Mouse (Mus musculus) megakaryocyte, adult 5-6 weeks (primary cell): ENCODE measurements around the gene Pex10. TPM values are rescaled to one million over a fixed set of nuclear protein-coding genes. Genes with fewer than 3 reads are reported as not detected.
"Not testable (repeated sequence)": the region's sequence is repeated elsewhere in the genome, so short reads cannot be mapped to it uniquely, and the experiment has no call there.

Experiments used
- ATAC-seq: 2 replicates; pipeline ENCODE4 v1.8.0; 2016; ENCODE audit warnings: mild to moderate bottlenecking, inconsistent platforms; ENCODE audit not compliant: poor library complexity, severe bottlenecking
- total RNA-seq, 2 experiments: library from RNA; stranded (forward) in 1 of 2; stranded (reverse) in 1 of 2; fragments of 153-499, 151-499 nt in 1 of 2; fragments of 221-1000, 200-1000 nt in 1 of 2; gene quantifications; 2 replicates each; pipeline versions ENCODE4 v1.2.3 to v1.2.4; 2015 to 2017

The Pex10 gene
- total RNA-seq, 2 experiments from 2014 or later: 4.3 to 5.7 TPM

DNA sequence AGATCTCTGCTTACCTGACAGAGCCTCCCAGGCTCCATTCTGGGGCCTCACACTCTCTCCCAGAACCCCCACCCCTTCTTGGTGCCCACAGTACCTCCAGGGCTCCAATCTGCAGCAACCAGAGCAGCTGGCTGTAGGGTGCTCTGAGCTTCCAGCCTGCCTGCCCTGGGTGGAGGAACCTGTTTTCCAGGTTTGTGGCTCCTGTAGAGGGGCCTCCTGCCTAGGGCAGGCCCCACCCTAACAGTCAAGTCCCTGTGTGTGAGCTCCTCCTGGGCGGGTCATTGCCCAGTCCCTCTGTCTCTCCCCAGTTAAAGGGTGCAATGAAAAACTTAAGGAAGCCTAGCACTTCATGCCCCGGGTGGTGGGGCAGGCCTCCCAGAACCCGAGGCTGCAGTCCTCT, 2.9 kb upstream of the Pex10 start:
- ATAC-seq: no peak

DNA sequence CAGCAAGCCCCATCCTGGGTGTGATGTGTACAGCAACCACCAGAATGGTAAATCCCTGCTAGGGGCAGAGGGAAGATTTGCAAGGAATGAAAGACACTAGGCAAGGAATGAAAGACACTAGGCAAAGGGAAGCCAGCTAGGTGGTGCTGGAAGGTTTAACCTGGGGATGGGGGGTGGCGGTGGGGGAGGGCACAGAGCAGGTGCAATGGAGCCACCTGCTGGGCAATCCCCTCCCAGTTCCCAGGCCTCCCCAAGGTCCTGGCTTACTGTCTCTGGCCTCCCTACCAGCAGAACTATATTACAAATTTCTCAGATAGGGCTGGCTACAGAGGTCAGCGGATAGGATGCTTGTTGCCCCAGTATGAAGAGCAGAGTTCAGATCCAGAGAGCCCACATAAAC, 2.3 kb upstream of the Pex10 start:
- no peak for ATAC-seq

DNA sequence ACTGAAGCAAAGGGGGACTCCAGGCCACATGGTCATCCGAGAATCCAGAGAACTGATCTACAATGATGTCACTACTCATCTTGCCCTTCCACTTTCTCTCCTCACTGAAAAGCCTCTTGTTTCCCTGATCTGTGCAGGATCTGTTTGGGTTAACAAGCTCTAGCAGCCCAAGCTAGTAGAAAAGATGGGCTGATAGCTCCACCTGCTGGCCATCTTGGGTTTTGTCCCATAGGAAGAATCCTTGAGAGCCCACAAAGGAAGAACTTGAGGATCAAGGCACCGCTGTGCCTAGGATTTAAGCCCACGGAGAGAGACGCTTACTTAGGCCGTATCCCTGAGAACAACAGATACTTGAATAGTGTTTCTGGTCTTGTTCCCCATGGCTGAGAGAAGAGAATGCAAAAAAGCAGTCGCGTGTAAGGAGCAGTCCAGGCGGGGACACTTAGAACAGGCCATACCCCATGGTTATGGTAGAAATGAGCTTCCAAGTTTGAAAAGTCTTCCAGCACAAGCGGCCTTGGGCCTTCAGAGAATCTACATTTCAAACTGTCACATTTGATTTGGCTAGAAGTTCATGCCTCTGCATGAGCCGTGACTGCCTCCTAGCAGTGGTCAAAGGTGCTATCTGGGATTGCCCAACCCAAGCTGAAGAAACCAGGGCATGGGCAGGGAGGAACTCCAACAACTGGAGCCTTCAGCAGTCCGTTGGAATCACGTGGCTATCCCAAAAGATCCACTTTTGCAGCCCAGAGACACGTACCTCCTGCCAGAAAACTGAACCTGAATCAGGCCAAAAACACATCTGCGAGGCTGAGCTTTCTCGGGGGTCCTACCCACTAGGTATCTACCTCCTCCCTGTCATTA, 614 bp upstream of the Pex10 start:
- ATAC-seq: peak; percentile 60

DNA sequence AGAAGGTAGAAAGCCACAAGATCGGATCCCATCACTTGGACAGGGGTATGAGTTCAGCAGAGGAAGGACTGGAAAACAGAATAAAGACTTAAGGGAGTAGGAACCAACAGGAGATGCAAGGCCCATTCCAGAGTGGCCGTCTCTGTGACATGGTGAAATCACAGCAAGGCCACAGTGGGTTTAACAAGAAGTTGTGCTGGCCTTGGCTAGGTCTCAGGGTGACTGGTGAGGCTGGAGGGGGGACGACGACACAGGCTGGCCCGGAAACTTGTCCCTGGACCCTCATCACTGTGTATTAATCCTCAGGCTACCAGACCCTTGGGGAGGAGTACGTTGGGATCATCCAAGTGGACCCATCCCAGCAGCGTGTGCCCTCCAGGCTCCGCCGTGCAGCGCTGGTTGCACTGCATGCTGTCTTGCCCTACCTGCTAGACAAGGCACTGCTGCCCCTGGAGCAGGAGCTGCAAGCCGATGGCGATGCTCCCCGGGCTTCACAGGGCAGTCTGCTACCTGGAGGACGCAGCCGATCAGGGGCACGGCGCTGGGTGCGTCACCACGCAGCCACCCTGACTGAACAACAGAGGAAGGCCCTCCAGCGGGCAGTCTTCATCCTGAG, 1.6 kb downstream of the Pex10 start:
- ATAC-seq: no peak

DNA sequence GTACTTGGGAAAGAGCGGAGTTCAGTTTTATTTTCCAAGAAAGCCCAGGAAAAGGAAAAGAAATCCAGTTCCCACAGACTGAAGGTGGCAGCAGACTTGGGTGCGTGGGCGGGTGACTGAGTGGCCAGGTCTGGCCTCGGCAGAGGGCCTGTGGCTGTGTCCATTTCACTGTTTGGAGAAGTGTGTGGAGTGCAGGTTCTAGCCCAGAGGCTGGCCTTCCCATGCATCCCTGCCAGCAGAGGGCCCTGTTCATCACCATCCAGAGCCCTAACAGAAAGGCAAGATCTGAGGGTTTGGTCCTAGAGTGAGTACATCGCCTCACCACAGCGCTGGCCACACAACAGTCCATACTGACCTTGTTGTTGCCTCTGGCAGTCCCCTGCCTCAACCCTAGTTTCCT, 2.4 kb downstream of the Pex10 start:
- ATAC-seq: no peak

DNA sequence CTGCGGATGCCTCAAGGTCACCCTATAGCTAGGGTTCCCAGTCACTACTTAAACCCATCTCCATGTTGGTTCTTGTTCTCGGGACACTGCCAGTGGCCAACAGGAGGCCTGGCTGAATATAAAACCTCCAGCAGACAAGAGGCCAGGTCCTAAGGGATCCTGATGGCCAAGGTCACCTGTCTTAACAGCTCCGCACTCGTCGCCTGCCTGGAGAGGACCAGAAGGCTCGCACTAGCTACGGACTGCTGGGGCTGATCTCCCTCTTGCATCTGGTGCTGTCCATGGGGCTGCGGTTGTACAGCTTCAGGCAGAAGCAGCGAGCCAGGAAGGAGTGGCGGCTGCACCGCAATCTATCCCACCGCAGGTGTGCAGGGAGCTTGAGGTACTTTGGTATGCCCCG, 3.4 kb downstream of the Pex10 start:
- no peak for ATAC-seq

DNA sequence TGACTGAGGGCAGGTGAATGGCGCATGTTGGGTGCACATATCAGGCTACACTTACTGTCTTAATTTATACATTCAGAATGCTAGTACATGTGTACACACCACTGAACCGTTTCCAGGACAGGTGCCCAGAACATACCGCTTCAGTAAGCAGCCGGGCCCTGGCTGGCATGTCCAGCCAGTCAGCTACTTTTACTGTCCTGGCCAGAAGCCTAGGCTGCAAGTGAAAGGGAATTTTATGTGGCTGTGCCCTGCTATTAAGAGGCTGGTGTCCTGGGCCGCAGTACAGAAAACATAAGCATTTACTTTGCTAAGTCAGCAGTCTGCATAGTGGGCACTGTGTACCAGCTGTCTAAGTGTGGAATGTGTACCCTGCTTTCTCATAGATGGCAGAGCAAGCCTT, 4.1 kb downstream of the Pex10 start:
- ATAC-seq: no peak

DNA sequence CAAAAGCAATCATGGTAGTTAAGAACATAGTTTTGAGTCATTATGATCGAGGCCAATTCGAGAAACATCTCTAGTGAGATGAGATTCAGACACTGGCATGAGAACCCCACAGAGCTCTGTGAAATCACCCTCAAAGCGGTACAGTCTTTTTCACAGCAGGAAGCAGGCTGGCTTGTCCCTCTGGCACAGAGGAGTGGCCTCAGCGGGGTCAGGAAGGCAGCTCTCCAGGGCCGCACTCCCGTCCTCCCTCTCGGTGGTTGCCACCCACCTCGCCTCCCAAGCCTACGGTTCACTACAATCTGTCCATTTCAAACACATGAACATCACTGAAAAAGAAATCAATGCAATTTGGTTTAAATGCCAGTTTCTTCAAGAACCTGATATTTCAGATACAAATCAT, 7.6 kb downstream of the Pex10 start:
- ATAC-seq: no peak

DNA sequence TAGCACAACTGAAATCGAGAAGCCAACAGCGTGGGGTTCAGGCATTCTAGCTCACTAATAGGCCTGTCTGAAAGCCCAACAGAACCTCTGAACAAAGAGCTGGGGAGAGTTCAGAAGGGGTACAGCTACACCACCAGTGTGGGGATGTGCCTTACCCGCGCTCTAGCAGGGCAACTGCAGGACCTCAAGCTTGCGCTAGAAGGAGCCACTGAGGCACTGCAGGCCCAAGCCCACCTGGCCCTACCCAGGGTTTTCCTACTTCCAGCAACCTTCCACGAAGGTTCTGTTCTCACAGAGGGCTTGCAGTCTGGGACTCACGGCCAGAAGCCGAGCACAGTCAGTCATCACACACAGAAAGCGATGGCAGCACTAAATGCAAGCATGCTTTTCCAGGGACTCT, 8.3 kb downstream of the Pex10 start:
- ATAC-seq: no peak

DNA sequence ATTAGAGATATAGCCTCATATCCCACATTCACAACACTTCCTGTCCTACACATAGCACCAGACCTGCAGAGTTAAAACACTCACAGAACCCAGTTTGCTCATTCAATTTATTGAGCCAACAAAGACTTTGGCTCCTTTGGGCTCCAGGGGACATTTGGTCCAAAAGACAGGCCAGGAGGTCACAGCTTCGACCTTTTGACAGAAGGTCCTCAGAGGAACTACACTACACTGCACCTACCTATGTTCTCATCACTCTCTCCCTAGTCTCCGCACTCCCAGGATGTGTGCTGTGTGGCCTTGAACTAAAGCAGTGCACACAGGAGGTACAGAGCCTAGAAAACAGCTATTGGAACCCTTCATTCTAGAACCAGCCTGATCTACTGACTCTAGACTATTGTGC, 9.0 kb downstream of the Pex10 start:
- ATAC-seq: no peak

DNA sequence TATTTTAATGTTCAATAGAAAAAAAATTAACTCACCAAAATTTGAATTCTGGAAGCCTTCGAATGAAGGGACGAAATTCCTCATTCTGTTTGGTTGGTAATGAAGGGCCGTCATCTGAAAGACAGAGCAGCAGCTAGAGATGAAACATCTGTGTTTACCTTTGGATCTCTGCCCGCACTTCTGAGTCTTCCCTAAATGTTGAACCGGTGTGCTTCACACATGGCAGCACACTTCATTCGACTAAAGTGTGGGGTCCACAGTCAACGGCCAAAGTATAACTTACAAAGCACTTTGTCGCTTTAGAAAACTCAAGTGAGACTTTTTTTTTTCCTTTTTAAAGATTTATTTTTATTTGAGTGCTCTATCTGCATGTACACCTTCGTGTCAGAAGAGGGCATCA, 9.9 kb downstream of the Pex10 start:
- no peak for ATAC-seq

DNA sequence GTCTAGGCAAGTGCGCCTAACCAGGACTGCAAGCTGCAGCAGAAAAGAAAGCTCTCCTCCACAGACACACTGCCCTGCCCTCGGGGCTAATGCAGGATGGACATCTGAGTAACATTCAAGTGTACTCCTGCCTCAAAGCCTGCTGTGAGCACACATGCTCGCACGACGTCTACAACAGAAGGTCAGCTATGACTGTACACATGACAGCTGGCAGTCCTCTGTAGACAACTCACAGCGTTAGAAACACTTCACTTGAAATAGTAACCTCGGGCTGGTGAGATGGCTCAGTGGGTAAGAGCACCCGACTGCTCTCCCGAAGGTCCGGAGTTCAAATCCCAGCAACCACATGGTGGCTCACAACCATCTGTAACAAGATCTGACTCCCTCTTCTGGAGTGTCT, 12.0 kb downstream of the Pex10 start:
- not testable (repeated sequence) for ATAC-seq

DNA sequence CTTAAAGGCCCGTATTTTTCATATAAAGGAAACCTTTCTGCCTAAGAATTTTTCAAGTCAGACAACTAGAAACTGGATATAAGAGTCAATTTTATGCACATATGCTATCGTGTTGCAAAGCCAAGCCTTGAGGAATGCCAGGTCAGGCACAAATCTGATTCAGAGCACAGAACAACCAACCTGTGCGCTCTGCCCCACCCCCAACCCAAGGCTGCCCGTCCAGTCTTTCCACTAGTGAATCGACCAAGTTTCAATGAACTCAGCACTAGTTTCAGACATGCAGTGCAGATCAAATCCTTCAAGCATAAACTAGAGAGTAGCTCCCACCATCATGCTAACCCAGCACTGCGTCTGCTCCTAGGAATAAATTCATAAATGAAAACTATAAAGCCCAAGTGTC, 12.8 kb downstream of the Pex10 start:
- ATAC-seq: no peak

DNA sequence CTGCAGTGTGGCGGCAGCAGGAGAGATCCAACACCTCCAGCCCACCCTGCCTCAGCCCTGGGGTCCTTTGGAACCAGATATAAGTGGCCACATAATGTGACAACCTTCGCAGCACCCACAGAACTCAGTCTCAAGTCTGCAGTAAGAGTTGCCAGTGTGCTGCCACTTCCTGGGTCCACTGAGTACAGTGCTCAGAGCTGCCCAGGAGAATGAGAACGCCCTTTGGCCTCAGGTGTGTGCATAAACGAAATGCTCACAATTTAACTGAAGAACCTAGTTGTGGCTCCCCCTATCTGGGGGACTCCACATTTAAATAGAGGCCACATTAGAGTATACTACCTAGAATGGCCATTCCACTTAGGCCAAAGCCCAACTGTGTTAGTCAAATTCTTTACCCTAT, 16.7 kb downstream of the Pex10 start:
- ATAC-seq: no peak

DNA sequence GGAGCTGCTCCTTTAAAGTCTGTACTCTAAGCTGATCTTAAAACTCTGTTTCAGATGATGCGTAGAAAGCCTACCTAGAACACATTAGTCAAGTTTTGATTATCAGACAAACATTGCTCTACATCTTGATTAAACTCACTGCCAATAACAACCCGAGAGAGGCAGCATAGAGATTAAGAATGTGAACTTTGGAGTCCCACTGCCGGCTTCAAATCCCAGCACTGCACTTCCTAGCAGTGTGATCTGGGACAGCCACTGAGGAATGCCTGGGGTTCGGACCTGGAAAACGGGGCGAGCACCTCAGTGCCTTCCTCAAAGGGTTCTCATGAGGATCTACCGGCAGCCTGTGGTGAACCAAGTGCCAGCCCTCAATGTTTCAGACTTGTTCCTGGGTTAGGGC, 17.5 kb downstream of the Pex10 start:
- ATAC-seq: no peak

DNA sequence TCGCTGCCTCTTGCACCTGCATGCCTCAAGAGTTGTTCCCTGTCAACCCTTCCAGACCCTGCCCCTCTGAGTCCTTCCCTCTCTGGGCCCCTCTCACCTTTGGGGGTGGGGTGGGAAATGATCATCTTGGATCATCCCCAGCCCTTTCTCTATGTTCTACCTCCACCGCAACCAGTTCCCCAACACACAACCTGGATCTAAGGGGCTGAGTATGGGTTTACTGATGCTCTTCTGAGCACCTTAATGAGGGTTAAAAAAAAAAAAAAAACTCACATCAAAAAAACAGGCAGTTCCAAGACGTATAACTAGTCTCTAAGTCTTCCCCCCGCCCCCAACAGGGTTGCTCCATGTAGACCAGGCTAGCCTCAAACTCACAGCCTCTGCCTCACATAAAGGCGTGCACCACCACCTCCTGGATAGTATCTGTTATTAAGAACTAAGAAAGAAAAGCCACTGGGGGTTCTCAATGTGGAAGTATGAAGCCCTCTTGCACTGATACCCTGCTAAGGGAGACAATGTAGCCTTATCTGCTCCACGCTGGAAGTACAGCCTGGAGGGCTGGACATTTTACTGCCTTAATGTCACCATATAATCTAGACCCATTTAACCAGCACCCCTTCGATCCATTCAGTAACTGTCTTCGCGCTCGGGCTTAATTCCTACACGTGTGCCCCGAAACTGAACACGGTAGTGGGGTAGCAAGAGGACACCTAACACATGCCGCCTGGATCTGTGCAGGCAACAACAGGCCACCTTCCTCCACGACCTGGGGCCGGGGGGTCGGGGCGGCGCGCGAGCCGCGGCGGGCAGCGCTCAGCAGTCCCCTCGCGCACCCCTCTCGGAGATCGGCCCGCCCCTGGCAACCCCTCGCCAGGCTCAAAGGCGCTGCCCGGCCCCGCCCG, 18.6 kb downstream of the Pex10 start:
- no peak; the same call in 1 of the 2 replicates for ATAC-seq

DNA sequence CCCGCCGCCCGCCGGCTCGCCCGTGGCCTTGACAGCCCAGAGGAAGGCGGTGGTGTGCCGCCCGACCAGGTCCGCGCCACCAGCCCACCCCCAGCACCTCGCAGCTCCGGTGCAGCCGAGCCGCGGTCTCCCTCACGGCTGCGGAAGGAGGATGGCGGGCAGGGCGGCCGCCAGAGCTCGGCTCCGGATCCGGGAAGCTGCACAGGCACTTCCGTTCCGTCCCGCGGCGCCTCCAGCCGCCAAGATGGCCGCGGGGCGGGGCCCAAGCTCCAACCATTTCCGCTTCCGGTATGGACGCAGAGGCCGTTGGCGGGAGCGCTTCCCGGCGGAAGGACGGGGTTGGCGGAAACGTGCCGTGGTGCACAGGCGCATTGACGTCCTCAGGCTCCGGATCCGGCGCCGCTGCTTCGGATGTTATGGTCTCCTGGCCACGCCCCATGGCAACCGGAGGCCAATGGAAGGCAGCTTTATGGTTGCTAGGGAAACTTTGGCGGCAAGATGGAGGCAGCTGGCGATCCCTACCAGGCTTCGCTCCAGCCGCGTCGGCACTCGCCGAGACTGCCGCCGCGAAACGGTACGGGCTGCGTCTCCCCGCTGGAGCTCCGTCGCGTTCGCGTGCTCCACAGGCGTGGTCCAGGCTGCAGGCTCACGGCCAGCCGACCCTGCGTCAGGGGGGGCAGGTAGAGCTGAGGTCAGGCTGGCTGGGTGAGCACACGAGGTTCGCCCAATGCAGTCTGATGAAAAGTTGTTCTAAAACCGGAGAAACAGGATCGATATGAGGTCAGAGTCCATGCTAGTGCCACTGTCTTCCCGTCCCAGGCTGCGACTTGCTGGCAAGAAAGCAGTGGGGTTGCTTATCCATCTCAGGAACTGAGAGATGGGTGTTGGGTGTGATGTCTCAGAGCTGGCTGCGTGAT, 19.6 kb downstream of the Pex10 start, which contains the start of the genes Rer1 and Morn1:
Gene Rer1, minus strand, starts transcription at position 275 of the 917 bp plus-strand sequence.
Gene Morn1, plus strand, starts transcription at position 470 of the 917 bp plus-strand sequence.
- ATAC-seq: peak; percentile 98

DNA sequence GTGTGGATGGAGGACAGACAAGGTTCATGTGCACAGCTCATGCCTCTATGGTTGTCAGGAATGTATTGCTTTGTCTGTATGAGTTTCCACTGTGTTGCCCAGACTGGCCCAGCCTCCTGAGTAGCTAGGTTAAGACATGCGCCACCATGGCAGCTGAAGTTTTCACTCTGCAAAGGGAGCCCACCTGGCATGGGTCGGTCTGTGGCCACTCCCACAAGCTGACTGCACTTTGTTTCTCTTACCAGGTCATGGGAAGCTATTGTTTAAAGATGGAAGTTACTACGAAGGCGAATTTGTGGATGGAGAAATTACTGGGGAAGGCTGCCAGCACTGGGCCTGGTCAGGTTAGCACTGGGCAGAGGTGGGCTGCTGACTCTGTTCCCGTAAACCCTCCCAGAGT, 22.4 kb downstream of the Pex10 start:
- no peak for ATAC-seq

DNA sequence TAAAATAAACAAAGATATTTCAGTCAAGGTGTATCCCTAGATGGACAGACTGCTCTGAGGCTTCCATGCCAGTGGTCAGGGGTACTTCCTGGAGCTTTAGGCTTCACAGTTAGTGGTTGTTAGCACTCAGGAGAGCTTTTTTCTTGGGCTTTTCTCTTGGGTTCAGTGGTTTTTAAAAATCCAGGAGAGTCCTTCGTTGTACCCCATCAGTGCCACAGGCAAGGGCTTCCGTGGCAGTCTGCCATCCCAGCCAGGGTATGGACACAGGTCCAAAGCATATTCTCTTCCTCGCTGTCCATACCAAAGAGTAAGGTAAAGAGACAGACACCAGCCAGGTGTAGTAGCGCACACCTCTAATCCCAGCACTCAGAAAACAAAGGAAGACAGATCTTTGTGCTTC, 23.3 kb downstream of the Pex10 start:
- ATAC-seq: no peak
